Mouse (Mus musculus): Measurements from ENCODE around the gene Myo16.

DNA sequence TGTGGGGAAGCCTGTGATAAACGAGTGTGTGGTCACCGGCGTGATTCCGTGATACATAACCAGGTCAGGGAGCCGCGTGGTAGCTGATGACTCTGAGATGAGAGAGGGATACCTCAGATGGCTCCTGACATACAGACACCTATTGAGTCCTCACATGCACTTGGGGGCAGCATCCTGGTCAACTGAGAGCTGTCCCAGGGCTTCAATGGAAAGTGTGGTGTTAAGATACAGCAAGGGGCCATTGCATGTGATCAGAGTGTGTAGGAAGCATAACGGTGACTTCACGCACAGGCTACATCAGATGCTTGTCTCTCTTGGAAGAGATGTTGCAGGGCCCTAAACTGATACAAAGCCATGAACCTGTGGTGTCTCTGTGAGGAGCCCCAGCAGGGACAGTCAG lies 260.2 kb downstream of the Myo16 start:
- TF ChIP-seq E2F4 (IDR thresholded peaks at IDR 0.05; ENCODE audit: borderline replicate concordance, low read depth, low read length): no peak
- no peak for TF ChIP-seq POLR2A (IDR thresholded peaks at IDR 0.05; ENCODE audit: control insufficient read depth in 1 of 2, insufficient read depth in 1 of 2, low read depth in 1 of 2, low read length in 2 of 2, poor library complexity in 1 of 2)
- no peak for TF ChIP-seq CTCF (IDR thresholded peaks at IDR 0.05 in 2 of 3, conservative IDR thresholded peaks at IDR 0.05 in 1 of 3; ENCODE audit: control insufficient read depth in 1 of 3, insufficient read depth in 1 of 3, low read depth in 2 of 3, low read length in 3 of 3, poor library complexity in 1 of 3, severe bottlenecking in 1 of 3)
- no peak for TF ChIP-seq GABPA (IDR thresholded peaks at IDR 0.05; ENCODE audit: low read depth, low read length)
- no peak for TF ChIP-seq RAD21 (IDR thresholded peaks at IDR 0.05; ENCODE audit: low read depth, low read length)
- TF ChIP-seq TCF12 (IDR thresholded peaks at IDR 0.05; ENCODE audit: low read depth, low read length): no peak
- TF ChIP-seq JUND (IDR thresholded peaks at IDR 0.05; ENCODE audit: low read depth, low read length): no peak
- TF ChIP-seq EP300 (IDR thresholded peaks at IDR 0.05; ENCODE audit: low read depth in 1 of 2, low read length in 2 of 2): no peak
- no peak for TF ChIP-seq MYC (IDR thresholded peaks at IDR 0.05; ENCODE audit: low read depth, low read length)
- TF ChIP-seq TBP (IDR thresholded peaks at IDR 0.05; ENCODE audit: low read depth, low read length): no peak
- no peak for TF ChIP-seq GATA1 (IDR thresholded peaks at IDR 0.05; ENCODE audit: low read depth, low read length)
- no peak for TF ChIP-seq HCFC1 (IDR thresholded peaks at IDR 0.05; ENCODE audit: low read depth, low read length)
